Mouse (Mus musculus) layer of hippocampus, adult 8-10 months (tissue): ENCODE data around the gene G6pc. TPM values are rescaled to one million over a fixed set of nuclear protein-coding genes. Genes with fewer than 3 reads are reported as not detected.

Experiments used
- microRNA-seq, 2 experiments: library from miRNA; unstranded; fragments of <30 nt; microRNA quantifications; one replicate each; pipeline ENCODE4 v1.2.0; 2022
- total RNA-seq, 4 experiments: library from RNA; stranded (reverse); gene quantifications; 2 replicates each; pipeline ENCODE4 v1.2.4; 2022

G6pc gene
- total RNA-seq, 4 experiments from 2014 or later, result not detected

Small RNA genes within 50 kb of the gene (microRNA-seq; reads per million reads assigned to microRNA genes)
- 0 reads per million in 2 experiments for gene Gm25593
- 0.64 to 0.76 reads per million in 2 experiments for gene Mir6929

Other genes starting within 250 kb of the G6pc start
- 10 to 100 TPM; 51.3 to 53.1 (median 52.4) TPM for gene Retreg3, start 247.7 kb upstream of the G6pc start, total RNA-seq
- 10 to 100 TPM; 39.8 to 43.9 (median 43.3) TPM for gene Tubg1, start 247.6 kb upstream of the G6pc start, total RNA-seq
- 10 to 100 TPM; 32.9 to 43.5 (median 38.2) TPM for gene Tubg2, start 211.7 kb upstream of the G6pc start, total RNA-seq
- 100 to 1,000 TPM; 157 to 185 (median 168) TPM for gene Cntnap1, start 197.0 kb upstream of the G6pc start, total RNA-seq
- gene Plekhh3, start 196.2 kb upstream of the G6pc start, total RNA-seq, result 10 to 100 TPM; 13.6 to 16.9 (median 15.6) TPM
- gene Ccr10, start 192.1 kb upstream of the G6pc start, total RNA-seq, result under 1 TPM; 0.31 to 0.50 (median 0.35) TPM
- gene Ezh1, start 141.1 kb upstream of the G6pc start, total RNA-seq, result 10 to 100 TPM; 63.5 to 88.1 (median 77.5) TPM
- 10 to 100 TPM; 54.2 to 66.0 (median 64.6) TPM for gene Ramp2, start 121.5 kb upstream of the G6pc start, total RNA-seq
- gene Vps25, start 113.9 kb upstream of the G6pc start, total RNA-seq, result 10 to 100 TPM; 59.1 to 76.6 (median 65.5) TPM
- 10 to 100 TPM in 3 of 4 experiments, 1 to 10 TPM in 1; 9.0 to 11.6 (median 10.9) TPM for gene Wnk4, start 107.0 kb upstream of the G6pc start, total RNA-seq
- gene Cntd1, start 88.5 kb upstream of the G6pc start, total RNA-seq, result 1 to 10 TPM in 1 of 4 experiments, under 1 TPM in 3; 0.16 to 1.4 (median 0.52) TPM
- gene Coa3, start 88.4 kb upstream of the G6pc start, total RNA-seq, result 10 to 100 TPM; 90.3 to 98.9 (median 91.4) TPM
- gene Becn1, start 65.3 kb upstream of the G6pc start, total RNA-seq, result 100 to 1,000 TPM; 167 to 224 (median 191) TPM
- gene Psme3, start 51.3 kb upstream of the G6pc start, total RNA-seq, result 100 to 1,000 TPM; 110 to 129 (median 117) TPM
- gene Aoc2, start 42.5 kb upstream of the G6pc start, total RNA-seq, result 1 to 10 TPM; 5.1 to 9.9 (median 7.4) TPM
- 1 to 10 TPM in 1 of 4 experiments, under 1 TPM in 3; 0.57 to 1.1 (median 0.78) TPM for gene Aoc3, start 37.0 kb upstream of the G6pc start, total RNA-seq
- 10 to 100 TPM; 47.6 to 54.3 (median 48.9) TPM for gene Aarsd1, start 50.1 kb downstream of the G6pc start, total RNA-seq
- gene Gm27029, start 57.2 kb downstream of the G6pc start, total RNA-seq, result 1 to 10 TPM; 6.0 to 9.6 (median 6.5) TPM
- 10 to 100 TPM; 27.8 to 35.4 (median 31.9) TPM for gene Rundc1, start 57.5 kb downstream of the G6pc start, total RNA-seq
- gene Ptges3l, start 57.8 kb downstream of the G6pc start, total RNA-seq, result 1 to 10 TPM in 3 of 4 experiments, under 1 TPM in 1; 0.74 to 1.5 (median 1.3) TPM
- 10 to 100 TPM; 23.9 to 46.8 (median 33.8) TPM for gene Rpl27, start 74.7 kb downstream of the G6pc start, total RNA-seq
- gene Ifi35, start 80.8 kb downstream of the G6pc start, total RNA-seq, result 1 to 10 TPM; 2.2 to 7.6 (median 3.5) TPM
- 100 to 1,000 TPM; 109 to 121 (median 110) TPM for gene Rnd2, start 97.4 kb downstream of the G6pc start, total RNA-seq
- gene Vat1, start 98.7 kb downstream of the G6pc start, total RNA-seq, result 10 to 100 TPM; 27.9 to 42.8 (median 34.9) TPM
- 1 to 10 TPM in 3 of 4 experiments, under 1 TPM in 1; 0.83 to 2.0 (median 1.4) TPM for gene Brca1, start 184.4 kb downstream of the G6pc start, total RNA-seq
- 100 to 1,000 TPM; 125 to 154 (median 137) TPM for gene Nbr1, start 184.6 kb downstream of the G6pc start, total RNA-seq
- 1 to 10 TPM; 1.6 to 4.4 (median 3.3) TPM for gene Tmem106a, start 214.7 kb downstream of the G6pc start, total RNA-seq
- gene Gm11634, start 231.7 kb downstream of the G6pc start, total RNA-seq, result not detected